Mouse (Mus musculus) kidney, embryonic 15.5 days (tissue): ENCODE results near the gene Nmd3. TPM values are rescaled to one million over a fixed set of nuclear protein-coding genes. Genes with fewer than 3 reads are reported as not detected.

Source experiments
- ATAC-seq: fragments of 200-750 bp; cut with Nextera tagmentation; replicated peaks from 2 replicates; pipeline ENCODE4 v1.8.0; 2017; ENCODE audit warnings: moderate TSS enrichment; ENCODE audit not compliant: low FRiP score
- H3K27ac ChIP-seq: fragments of 300-500 bp; sonication (generic); 2 replicates; pipeline ENCODE4 v1.5.1; 2015; ENCODE audit warnings: mild to moderate bottlenecking, inconsistent platforms
- H3K27me3 ChIP-seq: fragments of 300-500 bp; sonication (generic); 2 replicates; pipeline ENCODE4 v1.6.1; 2015; ENCODE audit warnings: inconsistent platforms
- H3K36me3 ChIP-seq: fragments of 300-500 bp; sonication (generic); 2 replicates; pipeline ENCODE4 v1.6.1; 2015; ENCODE audit warnings: inconsistent platforms
- H3K4me1 ChIP-seq: fragments of 300-500 bp; sonication (generic); 2 replicates; pipeline ENCODE4 v1.6.1; 2015; ENCODE audit warnings: inconsistent platforms
- H3K4me2 ChIP-seq: fragments of 300-500 bp; sonication (generic); 2 replicates; pipeline ENCODE4 v1.6.1; 2015; ENCODE audit warnings: moderate library complexity, mild to moderate bottlenecking, inconsistent platforms
- H3K4me3 ChIP-seq: fragments of 300-500 bp; sonication (generic); replicated peaks from 2 replicates; pipeline ENCODE4 v1.5.1; 2015; ENCODE audit warnings: mild to moderate bottlenecking, inconsistent platforms
- H3K9ac ChIP-seq: fragments of 300-500 bp; sonication (generic); 2 replicates; pipeline ENCODE4 v1.6.1; 2015; ENCODE audit warnings: mild to moderate bottlenecking, inconsistent platforms
- H3K9me3 ChIP-seq: fragments of 300-500 bp; sonication (generic); replicated peaks from 2 replicates; pipeline ENCODE4 v1.6.1; 2016; ENCODE audit warnings: inconsistent platforms
- WGBS: fragments of 180-500 bp; shearing (Covaris S2); methylation state at CpG from one replicate; pipeline ENCODE4 v1.1.7; 2015; ENCODE audit warnings: mixed read lengths; 5-methylcytosine and 5-hydroxymethylcytosine counted together
- polyA plus RNA-seq: library from polyadenylated mRNA; unstranded; fragments of >200 nt; fragmentation: Nextera tagmentation; extraction: Ambion mirVana; gene quantifications from 2 replicates; pipeline ENCODE4 v1.2.1, GENCODE M21; 2015

Nmd3 gene
- polyA plus RNA-seq, 1 experiment from 2014 or later: 145 TPM

GRCm38 (mm10) chr3:69765206-69765605 is 43.4 kb downstream of the Nmd3 start:
- Histone ChIP-seq H3K4me3 (no peak overlapping the region), H3K27ac (no peak overlapping the region), H3K9me3 (no peaks in the 10 kb centered on the region), H3K9ac (no peak overlapping the region), H3K27me3 (no peaks in the 10 kb centered on the region), H3K4me1 (no peaks in the 10 kb centered on the region), H3K4me2 (no peak overlapping the region), H3K36me3 (peaks cover 17% of the 10 kb centered on the region; the same call in 1 of the 2 replicates)
- no peak for ATAC-seq
- 94% methylated on average over 11 of the region's 11 CpGs for WGBS

GRCm38 (mm10) chr3:69769150-69769549 is 47.4 kb downstream of the Nmd3 start:
- WGBS: 77% methylated on average over 4 of the region's 4 CpGs
- Histone ChIP-seq H3K4me2 (no peak overlapping the region), H3K9me3 (no peaks in the 10 kb centered on the region), H3K36me3 (peaks cover 16% of the 10 kb centered on the region; the same call in 1 of the 2 replicates), H3K27me3 (no peaks in the 10 kb centered on the region), H3K27ac (no peak overlapping the region), H3K4me3 (no peak overlapping the region), H3K9ac (no peak overlapping the region), H3K4me1 (no peaks in the 10 kb centered on the region)
- no peak for ATAC-seq

- Histone ChIP-seq H3K27ac (no peak overlapping the region), H3K9me3 (no peaks in the 10 kb centered on the region), H3K9ac (no peak overlapping the region), H3K27me3 (no peaks in the 10 kb centered on the region), H3K36me3 (no peaks in the 10 kb centered on the region), H3K4me1 (no peaks in the 10 kb centered on the region), H3K4me2 (no peak overlapping the region), H3K4me3 (no peak overlapping the region)
- 69% methylated on average over 4 of the region's 4 CpGs for WGBS
- ATAC-seq: no peak
These were observed 51.6 kb downstream of the Nmd3 start for GRCm38 (mm10) chr3:69773356-69773755.

- no peak overlapping the region for H3K4me2 ChIP-seq
- H3K36me3 ChIP-seq: no peaks in the 10 kb centered on the region
- H3K9me3 ChIP-seq: no peaks in the 10 kb centered on the region
- 37% methylated on average over 4 of the region's 4 CpGs for WGBS
- no peak for ATAC-seq
- H3K4me3 ChIP-seq: no peak overlapping the region
- no peak overlapping the region for H3K9ac ChIP-seq
- no peaks in the 10 kb centered on the region for H3K27me3 ChIP-seq
- H3K27ac ChIP-seq: no peak overlapping the region
- no peaks in the 10 kb centered on the region for H3K4me1 ChIP-seq
These were observed 57.5 kb downstream of the Nmd3 start for GRCm38 (mm10) chr3:69779246-69779796.

- Histone ChIP-seq H3K36me3 (no peaks in the 10 kb centered on the region), H3K27ac (no peak overlapping the region), H3K4me3 (no peak overlapping the region), H3K9ac (no peak overlapping the region), H3K9me3 (no peaks in the 10 kb centered on the region), H3K4me2 (no peak overlapping the region), H3K4me1 (no peaks in the 10 kb centered on the region), H3K27me3 (no peaks in the 10 kb centered on the region)
- 80% methylated on average over 3 of the region's 3 CpGs for WGBS
- ATAC-seq: no peak
These were observed 71.1 kb downstream of the Nmd3 start for GRCm38 (mm10) chr3:69792823-69793417.

- H3K9me3 ChIP-seq: no peaks in the 10 kb centered on the region
- no peak overlapping the region for H3K9ac ChIP-seq
- H3K36me3 ChIP-seq: no peaks in the 10 kb centered on the region
- H3K4me3 ChIP-seq: no peak overlapping the region
- no peak for ATAC-seq
- H3K4me1 ChIP-seq: no peaks in the 10 kb centered on the region
- no peak overlapping the region for H3K27ac ChIP-seq
- no peaks in the 10 kb centered on the region for H3K27me3 ChIP-seq
- no peak overlapping the region for H3K4me2 ChIP-seq
- WGBS: 81% methylated on average over 4 of the region's 4 CpGs
These were observed 75.7 kb downstream of the Nmd3 start for GRCm38 (mm10) chr3:69797533-69797932.

GRCm38 (mm10) chr3:69797969-69798368 is 76.2 kb downstream of the Nmd3 start:
- Histone ChIP-seq H3K27ac (no peak overlapping the region), H3K4me3 (no peak overlapping the region), H3K36me3 (no peaks in the 10 kb centered on the region), H3K27me3 (no peaks in the 10 kb centered on the region), H3K4me1 (no peaks in the 10 kb centered on the region), H3K4me2 (no peak overlapping the region), H3K9ac (no peak overlapping the region), H3K9me3 (no peaks in the 10 kb centered on the region)
- WGBS: 67% methylated on average over 2 of the region's 2 CpGs
- ATAC-seq: no peak

GRCm38 (mm10) chr3:69799096-69799495 is 77.3 kb downstream of the Nmd3 start:
- Histone ChIP-seq H3K9ac (no peak overlapping the region), H3K36me3 (no peaks in the 10 kb centered on the region), H3K4me2 (no peak overlapping the region), H3K4me1 (no peaks in the 10 kb centered on the region), H3K27me3 (no peaks in the 10 kb centered on the region), H3K4me3 (no peak overlapping the region), H3K9me3 (no peaks in the 10 kb centered on the region), H3K27ac (no peak overlapping the region)
- no peak for ATAC-seq
- WGBS: 89% methylated on average over 1 of the region's 1 CpGs

- no peak overlapping the region for H3K4me3 ChIP-seq
- no peaks in the 10 kb centered on the region for H3K9me3 ChIP-seq
- no peaks in the 10 kb centered on the region for H3K4me1 ChIP-seq
- H3K36me3 ChIP-seq: no peaks in the 10 kb centered on the region
- H3K27me3 ChIP-seq: no peaks in the 10 kb centered on the region
- 33% methylated on average over 7 of the region's 7 CpGs for WGBS
- ATAC-seq: no peak
- no peak overlapping the region for H3K27ac ChIP-seq
- H3K4me2 ChIP-seq: no peak overlapping the region
- no peak overlapping the region for H3K9ac ChIP-seq
These were observed 79.1 kb downstream of the Nmd3 start for GRCm38 (mm10) chr3:69800829-69801384.

GRCm38 (mm10) chr3:69803137-69803536 is 81.4 kb downstream of the Nmd3 start:
- no peak for ATAC-seq
- Histone ChIP-seq H3K36me3 (no peaks in the 10 kb centered on the region), H3K9me3 (no peaks in the 10 kb centered on the region), H3K4me3 (no peak overlapping the region), H3K27me3 (no peaks in the 10 kb centered on the region), H3K27ac (no peak overlapping the region), H3K4me2 (no peak overlapping the region), H3K4me1 (no peaks in the 10 kb centered on the region), H3K9ac (no peak overlapping the region)
- 73% methylated on average over 1 of the region's 1 CpGs for WGBS
